Mouse (Mus musculus) retina, postnatal 1 day (tissue): ENCODE data around the gene Pde2a.

Source experiments
- DNase-seq: peaks from one replicate; pipeline ENCODE4 v3.0.0-alpha.2; 2012

The Pde2a gene

GRCm38 (mm10) chr7:101410267-101410936, 11.1 kb upstream of the Pde2a start, which contains the start of gene Gm45837:
Gene Gm45837 (plus strand): TSS chr7:101410886.
- no peak for DNase-seq

- DNase-seq, result peak; percentile 91
These were observed 8.7 kb upstream of the Pde2a start for GRCm38 (mm10) chr7:101412796-101413195.

DNA sequence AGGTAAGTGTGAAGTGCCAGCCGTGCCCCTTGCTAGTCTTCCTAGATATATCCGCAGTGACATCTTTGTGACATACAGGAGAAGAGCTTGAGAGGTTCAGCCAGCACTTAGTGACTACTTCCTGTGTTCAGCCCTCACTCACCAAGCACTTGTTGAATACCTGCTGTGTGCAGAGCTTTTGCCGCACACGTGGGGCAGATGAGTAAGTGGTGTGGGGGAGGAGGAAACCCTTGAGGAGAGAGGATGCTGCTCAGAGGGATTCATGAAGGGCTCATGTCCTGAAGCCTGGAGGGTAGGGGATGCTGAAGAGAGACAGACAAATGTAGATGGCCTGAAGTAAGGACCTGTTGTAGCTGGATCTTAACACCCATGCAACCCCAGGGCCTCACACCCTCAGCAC, 7.3 kb upstream of the Pde2a start:
- DNase-seq, result no peak

DNA sequence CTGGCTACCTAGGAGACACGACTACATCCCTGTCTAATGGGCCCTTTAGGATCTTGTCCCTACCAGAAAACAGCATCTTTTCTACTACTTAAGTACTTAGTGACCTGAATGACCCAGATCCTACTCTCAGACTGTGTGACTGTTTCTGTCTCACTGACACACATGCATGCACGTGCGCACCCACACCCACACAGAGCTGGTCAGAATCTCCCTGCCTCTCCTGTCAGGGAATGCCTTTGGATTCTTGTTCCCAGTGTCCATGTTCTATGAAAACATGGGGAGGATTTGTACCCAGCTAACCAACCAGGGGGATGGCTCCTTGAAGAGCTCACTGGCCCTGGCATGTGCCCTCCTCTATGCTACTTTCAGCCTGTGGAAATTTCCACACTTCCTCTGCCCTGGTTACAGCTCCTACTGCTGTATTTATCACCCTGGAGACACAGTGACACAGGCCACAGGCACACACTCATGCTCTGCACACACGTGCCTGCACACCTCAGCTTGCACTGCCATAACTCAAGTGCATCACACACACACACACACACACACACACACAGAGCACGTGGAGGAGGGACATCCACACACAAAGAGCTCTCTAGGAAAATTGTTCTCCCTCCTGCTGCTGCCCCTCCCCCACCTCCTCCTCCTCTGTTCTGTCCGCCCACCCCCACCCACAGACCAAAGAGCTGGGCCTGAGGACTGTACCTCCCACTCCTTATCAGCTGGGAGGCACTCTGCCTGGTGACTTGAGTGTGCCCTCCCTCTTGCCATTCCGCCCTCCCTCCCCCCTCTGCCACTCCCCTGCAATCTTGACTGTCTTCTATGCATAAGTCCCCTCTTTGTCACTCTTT, 6.6 kb upstream of the Pde2a start:
- peak; percentile 72 for DNase-seq

GRCm38 (mm10) chr7:101415512-101416100, 5.9 kb upstream of the Pde2a start:
- no peak for DNase-seq

DNA sequence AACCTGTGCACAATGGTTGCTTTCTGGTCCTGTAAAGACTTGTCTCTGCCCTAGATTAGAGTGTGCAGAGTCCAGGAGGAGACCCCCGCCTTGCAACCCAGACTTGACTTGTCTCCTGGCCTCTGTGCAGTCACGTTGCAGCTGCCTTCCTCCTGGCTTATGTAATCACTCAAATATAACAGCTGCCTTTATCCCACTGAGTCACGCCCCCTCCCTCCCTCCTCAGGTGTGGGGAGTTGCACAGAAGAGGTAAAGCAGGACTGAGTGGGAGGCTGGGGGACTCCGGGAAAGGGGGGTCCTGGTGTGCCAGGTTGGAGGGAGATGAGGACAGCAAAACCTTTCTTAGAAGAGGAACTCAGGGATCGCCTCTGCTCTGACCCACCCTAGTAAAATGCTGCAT, 5.1 kb upstream of the Pde2a start:
- DNase-seq, result no peak

- DNase-seq, result peak; percentile 69
These were observed 2.3 kb upstream of the Pde2a start for GRCm38 (mm10) chr7:101419013-101419770.

- peak; percentile 51 for DNase-seq
These were observed 578 bp downstream of the Pde2a start for GRCm38 (mm10) chr7:101422069-101422468.

DNA sequence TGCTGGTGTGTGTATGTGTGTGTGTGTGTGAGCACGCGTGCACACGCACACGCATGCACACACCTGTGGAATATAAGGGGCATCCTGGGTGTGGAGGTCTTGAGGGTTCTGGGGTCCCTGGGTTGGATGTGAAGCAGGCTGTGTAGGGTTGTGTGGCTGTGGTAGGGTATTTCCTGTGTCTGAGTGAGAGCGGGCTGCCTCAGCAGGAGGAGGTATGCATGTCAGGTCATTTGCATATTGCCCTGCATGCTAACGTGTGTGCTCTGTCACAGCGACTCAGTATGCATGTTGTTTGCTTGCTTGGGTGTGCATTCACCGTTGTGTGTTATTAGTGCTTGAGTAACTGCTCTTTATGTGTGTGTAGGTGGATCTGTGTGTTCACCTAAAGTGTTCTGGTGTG, 1.2 kb downstream of the Pde2a start:
- no peak for DNase-seq

- DNase-seq, result no peak
These were observed 2.5 kb downstream of the Pde2a start for GRCm38 (mm10) chr7:101423970-101424369.

DNA sequence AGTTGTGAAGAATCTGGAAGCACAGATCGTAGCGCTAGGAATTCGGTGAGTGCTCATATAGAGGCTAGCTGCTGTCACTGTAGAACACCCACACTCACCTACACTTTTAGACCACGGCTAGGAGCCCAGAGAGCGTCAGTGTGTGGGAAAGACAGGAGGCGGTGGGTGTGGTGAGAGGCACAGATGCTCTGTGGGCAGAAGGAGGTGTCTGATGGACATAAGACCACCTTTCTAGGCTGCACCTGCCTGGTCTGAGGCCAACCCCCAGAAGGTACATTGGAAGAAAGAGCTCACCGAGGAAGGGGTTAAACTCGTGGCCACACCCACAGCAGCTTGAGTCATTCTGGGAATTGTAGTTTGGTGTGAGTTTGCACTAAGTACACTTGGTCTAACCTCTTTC, 5.2 kb downstream of the Pde2a start:
- no peak for DNase-seq

- peak; percentile 68 for DNase-seq
These were observed 6.2 kb downstream of the Pde2a start for GRCm38 (mm10) chr7:101427736-101428135.

- no peak for DNase-seq
These were observed 13.5 kb downstream of the Pde2a start for GRCm38 (mm10) chr7:101435038-101435437.

GRCm38 (mm10) chr7:101437876-101438275, 16.4 kb downstream of the Pde2a start:
- DNase-seq, result peak; percentile 53

GRCm38 (mm10) chr7:101443093-101443492, 21.6 kb downstream of the Pde2a start:
- no peak for DNase-seq

DNA sequence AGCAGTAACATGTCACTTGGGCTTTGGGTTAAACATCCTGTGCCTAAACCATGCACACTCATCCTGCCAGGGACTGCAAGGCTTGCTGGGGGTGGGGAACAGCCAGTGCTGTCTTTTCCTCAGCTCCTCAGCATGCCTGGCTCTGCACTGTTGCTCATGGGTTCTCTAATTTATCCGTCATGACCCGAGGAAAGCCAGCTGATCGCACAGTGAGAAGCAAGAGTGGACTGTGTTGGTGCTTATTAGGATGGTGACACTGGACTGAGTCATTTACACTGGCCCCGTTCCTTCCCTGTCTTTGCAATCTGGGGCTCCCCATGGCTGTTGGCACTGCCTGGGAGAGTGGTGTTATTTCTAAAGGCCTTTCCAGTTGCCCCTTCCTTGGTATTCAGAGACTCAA, 22.7 kb downstream of the Pde2a start:
- no peak for DNase-seq

DNA sequence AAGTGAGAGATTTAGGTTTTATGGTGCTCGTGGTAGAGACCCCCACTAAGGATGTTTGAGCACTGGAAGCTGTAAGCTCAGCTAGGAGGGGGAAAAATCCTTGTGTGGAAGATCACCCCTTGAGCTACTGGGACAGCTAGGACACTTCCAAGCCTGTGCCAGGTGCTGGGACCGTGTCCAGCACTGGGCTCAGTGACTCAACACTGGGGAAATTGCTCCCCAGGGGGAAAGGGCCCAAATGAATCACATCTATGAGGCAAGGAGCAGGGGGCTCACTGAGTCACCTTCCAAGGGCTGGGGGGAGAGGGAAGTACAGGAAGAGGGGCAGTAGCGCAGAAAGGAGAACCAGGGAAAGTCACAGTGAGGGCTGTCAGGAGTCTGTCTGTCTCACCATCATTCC, 28.4 kb downstream of the Pde2a start:
- DNase-seq, result no peak

- DNase-seq, result peak; percentile 88
These were observed 29.2 kb downstream of the Pde2a start for GRCm38 (mm10) chr7:101450422-101451401.

- DNase-seq, result no peak
These were observed 31.2 kb downstream of the Pde2a start for GRCm38 (mm10) chr7:101452669-101453068.

GRCm38 (mm10) chr7:101453296-101453695, 31.8 kb downstream of the Pde2a start:
- DNase-seq, result no peak

GRCm38 (mm10) chr7:101453725-101454124, 32.2 kb downstream of the Pde2a start:
- no peak for DNase-seq

GRCm38 (mm10) chr7:101454479-101454878, 33.0 kb downstream of the Pde2a start:
- no peak for DNase-seq
